In genomic region chr7:55911371-55911770, GRCm38 (mm10) we compare ENCODE assay signal across 10 mouse cellular contexts. TPM values are rescaled to one million over a fixed set of nuclear protein-coding genes. Genes with fewer than 3 reads are reported as not detected.
DNase-seq lines count a peak whose midpoint lies in the region; ATAC-seq and TF ChIP-seq lines count a peak whose summit lies in the region.
"Had no signal": no experiment of that assay in that cellular context is flagged by ENCODE, and none has a peak within 500 bp of the region (broad histone marks: within the 10 kb centered on the region; RNA-seq: fewer than 3 reads in every experiment).

No protein-coding gene starts in this region.

- intact Hi-C loops in left cerebral cortex, postnatal 4 days (cut with DNase I), result loop anchor here (10.0 kb wide), 1 partner anchor 293 kb away; no protein-coding TSS in a partner anchor

- H3K27ac ChIP-seq in bone marrow macrophage, adult 2 months (ENCODE audit: insufficient read depth, low read depth, low read length), result peak overlapping the region; percentile 82
- H3K27ac ChIP-seq in forebrain, embryonic 15.5 days (replicated peaks), result no peak overlapping the region

- no peak for TF ChIP-seq POLR2A in bone marrow macrophage, adult 2 months (IDR thresholded peaks at IDR 0.05; ENCODE audit: borderline replicate concordance, low read depth, low read length)

- TF ChIP-seq CTCF in bone marrow macrophage, adult 2 months (IDR thresholded peaks at IDR 0.05; ENCODE audit: low read depth, low read length), result no peak

- H3K4me3 ChIP-seq in bone marrow macrophage, adult 2 months (ENCODE audit: insufficient read depth, low read length), result no peak overlapping the region
- no peak overlapping the region for H3K4me3 ChIP-seq in forebrain, embryonic 15.5 days
- H3K4me3 ChIP-seq: megakaryocyte, embryonic 14.5 days had no signal

- H3K9ac ChIP-seq in forebrain, embryonic 15.5 days (replicated peaks), result no peak overlapping the region

- no peak for ATAC-seq in forebrain, embryonic 15.5 days (replicated peaks)

- H3K27me3 ChIP-seq in forebrain, embryonic 15.5 days, result no peaks in the 10 kb centered on the region
- H3K27me3 ChIP-seq: megakaryocyte, embryonic 14.5 days had no signal

- H3K9me3 ChIP-seq in forebrain, embryonic 15.5 days, result no peaks in the 10 kb centered on the region
- H3K9me3 ChIP-seq: megakaryocyte, embryonic 14.5 days had no signal

- H3K4me2 ChIP-seq in forebrain, embryonic 15.5 days (replicated peaks), result no peak overlapping the region

- peaks cover 24% of the 10 kb centered on the region for H3K4me1 ChIP-seq in bone marrow macrophage, adult 2 months (ENCODE audit: control insufficient read depth, insufficient read depth, low read length)
- no peaks in the 10 kb centered on the region for H3K4me1 ChIP-seq in forebrain, embryonic 15.5 days
- H3K4me1 ChIP-seq: megakaryocyte, embryonic 14.5 days had no signal

- 79% methylated on average over 8 of the region's 8 CpGs for WGBS in forebrain, embryonic 15.5 days

- peak; percentile 8 to 12 for DNase-seq in adrenal gland, postnatal 36 days
- DNase-seq in adrenal gland, postnatal 25 days, result no peak
- peak; percentile 19 for DNase-seq in left cerebral cortex, adult 11 months (ENCODE audit: low spot score)
- no peak for DNase-seq in left cerebral cortex, postnatal 4 days
- peak; percentile 36 for DNase-seq in kidney, postnatal 10 days
- no peak for DNase-seq in cerebellum, postnatal 4 days (ENCODE audit: low spot score in 2 of 2)
- DNase-seq: B cell, adult 2 months had no signal

- peaks cover 70% of the 10 kb centered on the region for H3K36me3 ChIP-seq in forebrain, embryonic 15.5 days

RNA-seq across cellular contexts. Expression of gene Nipa2, which starts 50.9 kb away (rescaled TPM):
- 10 to 100 TPM; 51.6 to 57.7 TPM for total RNA-seq in adrenal gland, postnatal 36 days (2021)
- total RNA-seq in adrenal gland, postnatal 25 days (2021), result 31.1 and 51.9 TPM in 2 replicates
- total RNA-seq in left cerebral cortex, postnatal 4 days (2021), result 10 to 100 TPM; 43.1 to 52.5 TPM
- 60.9 and 66.4 TPM in 2 replicates for polyA plus RNA-seq in bone marrow macrophage, adult 2 months (2012; ENCODE audit: insufficient read depth, insufficient read length, missing spikeins)
- polyA plus RNA-seq in forebrain, embryonic 15.5 days (2015; fragmentation: Nextera tagmentation; extraction: Ambion mirVana), result 41.0 and 42.3 TPM in 2 replicates

Comparison
In these comparisons a context has a peak if more than half of its experiments do, and no peak if none do; other contexts are left out.
1. DNase-seq: peak in adrenal gland, postnatal 36 days (2 of 2), left cerebral cortex, adult 11 months (single experiment) and kidney, postnatal 10 days (single experiment); none in adrenal gland, postnatal 25 days (single experiment), left cerebral cortex, postnatal 4 days (single experiment) and cerebellum, postnatal 4 days (0 of 2).